Mouse (Mus musculus) neural tube, embryonic 14.5 days (tissue): ENCODE results near the gene Plin2. TPM values are rescaled to one million over a fixed set of nuclear protein-coding genes. Genes with fewer than 3 reads are reported as not detected.
A peak's percentile ranks its signal among the peaks of the same experiment; 100 is the strongest.
"Not testable (repeated sequence)": the region's sequence is repeated elsewhere in the genome, so short reads cannot be mapped to it uniquely, and the experiment has no call there.

Experiments
- ATAC-seq: fragments of 200-750 bp; cut with Nextera tagmentation; 2 replicates; pipeline ENCODE4 v1.8.0; 2017; ENCODE audit warnings: low read depth, mild to moderate bottlenecking, moderate TSS enrichment, moderate library complexity
- H3K27ac ChIP-seq: fragments of 300-500 bp; sonication (generic); 2 replicates; pipeline ENCODE4 v1.5.1; 2014; ENCODE audit warnings: low read depth, mild to moderate bottlenecking, control low read depth, low read length, moderate library complexity, mixed read lengths
- H3K27me3 ChIP-seq: fragments of 300-500 bp; sonication (generic); 2 replicates; pipeline ENCODE4 v1.6.1; 2014; ENCODE audit warnings: low read length; ENCODE audit not compliant: control insufficient read depth, insufficient read depth
- H3K36me3 ChIP-seq: fragments of 300-500 bp; sonication (generic); 2 replicates; pipeline ENCODE4 v1.6.1; 2014; ENCODE audit warnings: low read length, mixed read lengths; ENCODE audit not compliant: control insufficient read depth, insufficient read depth
- H3K4me1 ChIP-seq: fragments of 300-500 bp; sonication (generic); 2 replicates; pipeline ENCODE4 v1.6.1; 2014; ENCODE audit warnings: low read length; ENCODE audit not compliant: control insufficient read depth, insufficient read depth
- H3K4me2 ChIP-seq: fragments of 300-500 bp; sonication (generic); 2 replicates; pipeline ENCODE4 v1.6.1; 2014; ENCODE audit warnings: mild to moderate bottlenecking, low read depth, low read length, control low read depth
- H3K4me3 ChIP-seq: fragments of 300-500 bp; sonication (generic); 2 replicates; pipeline ENCODE4 v1.5.1; 2014; ENCODE audit warnings: low read depth, low read length, control low read depth, mixed read lengths
- H3K9ac ChIP-seq: fragments of 300-500 bp; sonication (generic); replicated peaks from 2 replicates; pipeline ENCODE4 v1.6.1; 2014; ENCODE audit warnings: low read depth, mild to moderate bottlenecking, control low read depth, low read length, mixed read lengths
- H3K9me3 ChIP-seq: fragments of 300-500 bp; sonication (generic); 2 replicates; pipeline ENCODE4 v1.6.1; 2016; ENCODE audit warnings: low read length; ENCODE audit not compliant: control insufficient read depth
- WGBS: fragments of 180-500 bp; shearing (Covaris S2); extraction: QIAGEN DNeasy Blood & Tissue Kit; methylation state at CpG from one replicate; pipeline ENCODE4 v1.1.7; 2014; 5-methylcytosine and 5-hydroxymethylcytosine counted together
- polyA plus RNA-seq: library from polyadenylated mRNA; unstranded; fragments of >200 nt; fragmentation: Nextera tagmentation; extraction: Ambion mirVana; gene quantifications from 2 replicates; pipeline ENCODE4 v1.2.1, GENCODE M21; 2014

The Plin2 gene
- polyA plus RNA-seq, 1 experiment from 2014 or later, result 33.9 TPM

DNA sequence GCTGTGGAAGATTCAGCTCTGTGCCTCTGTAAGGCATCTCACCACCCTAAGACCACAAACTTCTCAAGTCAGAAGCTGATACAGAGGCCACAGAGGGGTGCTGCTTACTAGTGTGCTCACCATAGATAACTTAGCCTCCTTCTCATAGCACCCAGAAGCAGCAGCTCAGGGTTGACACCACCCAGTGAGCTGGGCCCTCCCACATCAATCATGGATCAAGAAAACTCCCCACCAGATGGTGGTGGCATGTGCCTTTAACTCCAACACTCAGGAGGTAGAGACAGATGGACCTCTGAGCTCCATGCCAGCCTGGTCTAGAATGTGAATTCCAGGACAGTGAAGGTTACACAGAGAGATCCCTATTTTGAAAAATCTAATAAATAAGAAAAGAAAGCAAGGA is 4.9 kb upstream of the Plin2 start:
- H3K27ac ChIP-seq, H3K4me1 ChIP-seq, H3K4me3 ChIP-seq, H3K4me2 ChIP-seq, H3K36me3 ChIP-seq, H3K27me3 ChIP-seq, ATAC-seq, H3K9ac ChIP-seq, H3K9me3 ChIP-seq: not testable (repeated sequence)

DNA sequence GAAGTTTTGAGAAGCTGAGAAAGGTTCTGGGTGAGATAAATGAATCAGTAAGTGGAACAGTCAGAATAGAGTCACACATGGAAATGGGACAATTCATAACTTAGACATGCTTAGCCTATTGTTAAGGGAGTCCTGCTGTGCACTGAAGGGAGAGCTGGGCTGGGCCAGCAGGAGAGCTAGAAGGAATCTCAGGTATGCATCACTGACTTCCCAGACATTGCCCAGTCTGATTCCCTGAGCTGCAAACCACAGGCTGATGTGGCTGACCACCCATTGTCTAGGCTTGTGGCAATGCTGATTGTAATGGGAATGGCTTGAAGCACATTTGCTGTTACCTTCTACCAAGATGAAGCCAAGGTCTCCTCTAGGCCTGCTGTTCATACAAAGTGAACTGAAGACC is 4.3 kb upstream of the Plin2 start:
- not testable (repeated sequence) for ATAC-seq, H3K4me1 ChIP-seq, H3K27ac ChIP-seq, H3K9ac ChIP-seq, H3K9me3 ChIP-seq, H3K36me3 ChIP-seq, H3K4me2 ChIP-seq, H3K27me3 ChIP-seq, H3K4me3 ChIP-seq

DNA sequence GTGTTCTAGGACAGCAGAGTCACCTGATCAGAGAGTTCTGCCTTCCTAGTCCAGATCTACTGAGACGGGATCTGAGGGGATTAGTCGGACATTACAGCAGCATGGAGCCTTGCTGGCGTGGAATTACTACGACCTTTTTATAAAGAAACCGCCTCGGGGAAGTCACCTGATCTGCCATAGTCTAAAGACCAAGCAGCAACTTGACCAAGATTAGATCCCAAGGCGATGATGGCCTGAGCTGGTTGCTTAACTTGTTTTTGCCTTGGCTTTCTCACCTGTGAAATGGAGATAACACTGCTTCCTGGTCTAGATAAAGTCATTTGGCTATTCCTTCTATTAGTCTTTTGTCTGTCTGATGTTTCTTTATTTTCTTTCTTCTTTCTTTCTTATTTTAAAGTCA is 2.6 kb upstream of the Plin2 start:
- Histone ChIP-seq H3K36me3 (no peaks in the 10 kb centered on the region), H3K27ac (no peak overlapping the region), H3K4me3 (no peak overlapping the region), H3K27me3 (no peaks in the 10 kb centered on the region), H3K4me1 (no peaks in the 10 kb centered on the region), H3K4me2 (no peak overlapping the region), H3K9ac (no peak overlapping the region), H3K9me3 (no peaks in the 10 kb centered on the region)
- no peak for ATAC-seq
- 87% methylated on average over 7 of the region's 7 CpGs for WGBS

DNA sequence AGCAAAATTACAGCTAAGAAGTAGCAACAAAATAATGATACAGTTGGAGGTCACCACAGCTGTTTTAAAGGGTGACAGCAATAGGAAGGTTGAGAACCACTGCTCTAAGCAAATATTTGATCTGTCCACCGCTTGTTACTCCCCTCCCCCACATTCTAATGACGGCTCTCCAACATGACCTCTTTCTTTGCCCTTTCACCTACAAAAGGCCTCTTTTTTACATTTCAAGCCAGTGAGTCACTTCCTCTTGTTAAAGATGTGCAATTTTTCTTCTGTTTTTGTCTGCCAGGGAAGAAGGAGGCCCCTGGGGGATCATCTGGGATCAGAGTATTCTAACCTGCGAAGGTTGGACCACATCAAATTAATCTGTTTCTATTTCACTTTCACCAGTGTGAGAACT is 1.9 kb upstream of the Plin2 start:
- Histone ChIP-seq H3K27me3 (no peaks in the 10 kb centered on the region), H3K36me3 (no peaks in the 10 kb centered on the region), H3K4me2 (no peak overlapping the region), H3K9me3 (no peaks in the 10 kb centered on the region), H3K4me1 (no peaks in the 10 kb centered on the region), H3K9ac (no peak overlapping the region), H3K27ac (no peak overlapping the region), H3K4me3 (no peak overlapping the region)
- WGBS, result 60% methylated on average over 3 of the region's 3 CpGs
- no peak for ATAC-seq

DNA sequence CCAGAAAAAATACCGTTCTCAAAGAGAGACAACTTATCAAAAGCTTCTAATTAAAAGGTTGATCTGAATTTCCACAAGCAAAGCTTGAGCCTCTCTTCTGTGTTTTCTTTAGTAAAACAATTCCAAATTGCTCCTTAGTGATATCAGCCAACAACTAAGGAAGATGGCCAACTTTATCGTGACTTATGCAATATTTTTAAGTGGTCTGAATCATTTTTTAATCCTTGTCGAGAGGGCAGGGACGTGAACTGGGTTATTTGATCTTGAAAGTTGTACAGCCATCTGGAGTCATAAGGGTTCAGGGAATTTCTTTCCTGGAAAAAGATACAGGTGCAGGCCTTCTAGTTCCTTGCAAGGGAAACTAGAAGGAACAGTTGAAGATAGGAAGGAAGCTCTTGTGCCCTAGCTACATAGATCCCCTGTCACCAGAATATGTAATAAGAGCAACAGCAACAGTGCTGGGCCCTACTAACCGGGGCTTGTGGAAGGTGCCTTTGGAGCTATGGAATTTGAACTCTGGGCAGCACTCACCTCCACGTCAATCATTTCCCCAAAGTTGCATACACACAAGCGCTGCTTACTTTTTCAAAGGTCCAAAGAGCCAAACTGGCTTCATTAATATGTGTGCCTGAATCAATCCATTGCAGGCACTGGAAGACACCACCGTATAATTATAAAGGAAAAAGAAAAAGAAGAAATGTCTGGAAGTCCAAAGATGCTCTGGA is 884 bp upstream of the Plin2 start:
- H3K4me3 ChIP-seq, result no peak overlapping the region
- no peaks in the 10 kb centered on the region for H3K36me3 ChIP-seq
- no peak overlapping the region for H3K27ac ChIP-seq
- no peak overlapping the region for H3K9ac ChIP-seq
- WGBS, result 77% methylated on average over 8 of the region's 8 CpGs
- H3K4me1 ChIP-seq, result no peaks in the 10 kb centered on the region
- H3K4me2 ChIP-seq, result no peak overlapping the region
- ATAC-seq, result no peak
- no peaks in the 10 kb centered on the region for H3K9me3 ChIP-seq
- no peaks in the 10 kb centered on the region for H3K27me3 ChIP-seq

DNA sequence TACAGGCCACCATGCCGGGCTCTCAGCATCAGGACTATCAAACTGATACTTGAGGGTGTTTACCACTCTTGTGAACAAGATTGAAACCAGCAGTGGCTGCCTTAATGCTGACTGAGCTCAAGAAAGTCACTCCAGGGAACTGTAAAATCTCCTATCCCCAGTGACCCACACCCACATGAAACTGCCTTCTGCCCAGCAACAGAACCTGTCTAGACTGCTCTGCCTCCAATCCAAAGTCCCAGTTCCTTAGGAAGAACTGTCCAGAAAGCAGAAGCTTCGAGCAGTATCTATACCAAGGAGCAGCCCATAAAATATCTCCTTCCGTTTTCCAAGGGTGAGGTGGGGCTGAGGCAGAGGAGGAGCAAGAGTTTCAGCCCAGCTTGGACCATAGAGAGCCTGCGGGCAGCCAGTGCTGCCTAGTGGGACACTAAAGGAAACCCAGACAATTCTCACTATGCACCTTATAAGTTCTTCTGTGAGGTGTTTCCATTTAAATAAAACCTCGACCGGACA is 563 bp downstream of the Plin2 start:
- Histone ChIP-seq H3K27ac (0 out of 2 replicates have a peak overlapping the region, but pooled peaks have one; percentile 45), H3K9ac (peak overlapping the region; percentile 64; the same call in 1 of the 2 replicates), H3K4me2 (peak overlapping the region; percentile 69), H3K4me3 (peak overlapping the region; percentile 45)
- H3K4me1 ChIP-seq, H3K36me3 ChIP-seq, H3K9me3 ChIP-seq, H3K27me3 ChIP-seq: not testable (repeated sequence)
- 18% methylated on average over 5 of the region's 6 CpGs for WGBS
- peak; percentile 77 for ATAC-seq

DNA sequence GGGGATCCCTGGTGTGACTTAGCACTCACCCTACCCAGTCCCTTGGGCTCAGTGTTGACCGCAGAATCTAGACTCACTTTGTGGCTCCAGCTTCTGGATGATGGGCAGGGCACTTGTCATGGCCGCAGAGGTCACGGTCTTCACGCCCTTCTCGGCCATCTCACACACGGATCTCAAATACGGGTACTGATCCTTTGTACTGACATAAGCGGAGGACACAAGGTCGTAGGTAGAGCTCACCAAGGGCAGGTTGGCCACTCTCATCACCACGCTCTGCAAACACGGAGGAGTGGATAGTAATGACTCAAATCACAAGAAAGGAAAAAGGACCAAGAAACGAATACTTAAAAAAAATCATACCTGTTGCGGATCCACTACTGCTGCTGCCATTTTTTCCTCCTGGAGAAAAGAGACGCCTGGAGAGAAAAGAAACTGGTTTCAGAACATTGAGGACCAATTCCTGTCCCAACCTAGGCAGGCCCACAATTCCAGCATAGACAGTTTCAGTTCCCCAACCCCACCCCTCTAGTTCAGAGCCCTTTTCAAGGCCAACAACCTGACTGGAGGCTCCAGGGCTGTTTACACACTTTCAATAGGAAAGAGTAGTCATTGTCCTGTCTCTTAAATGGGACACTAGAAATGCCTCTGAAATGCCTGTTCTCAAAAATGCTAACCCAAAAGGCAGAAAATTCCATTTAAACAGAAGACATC is 1.4 kb downstream of the Plin2 start:
- Histone ChIP-seq H3K4me1 (no peaks in the 10 kb centered on the region), H3K9ac (no peak overlapping the region), H3K27me3 (no peaks in the 10 kb centered on the region), H3K4me2 (peak overlapping the region; percentile 69), H3K27ac (no peak overlapping the region), H3K9me3 (no peaks in the 10 kb centered on the region), H3K36me3 (no peaks in the 10 kb centered on the region), H3K4me3 (no peak overlapping the region; the same call in 1 of the 2 replicates)
- ATAC-seq, result no peak
- WGBS, result 95% methylated on average over 14 of the region's 14 CpGs

DNA sequence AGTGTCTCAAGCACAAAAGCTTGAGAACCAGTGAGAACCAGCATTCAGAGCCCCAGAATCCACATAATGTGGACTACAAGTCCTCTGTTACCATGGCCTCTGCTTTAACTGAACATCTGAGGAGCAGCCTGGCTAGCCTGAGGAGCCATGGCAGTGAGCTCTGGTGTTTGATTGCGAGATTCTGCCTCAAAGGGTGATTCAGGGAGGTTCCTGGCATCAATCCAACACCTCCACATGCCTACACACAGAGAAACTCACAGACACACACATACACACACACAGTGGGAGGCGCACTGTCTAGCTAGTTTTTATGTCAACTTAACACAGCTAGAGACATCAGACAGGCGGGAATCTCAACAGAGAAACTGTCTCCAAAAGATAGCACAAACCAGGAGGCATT is 4.3 kb downstream of the Plin2 start:
- no peak overlapping the region for H3K4me3 ChIP-seq
- H3K4me1 ChIP-seq, result no peaks in the 10 kb centered on the region
- ATAC-seq, result no peak
- H3K27me3 ChIP-seq, result no peaks in the 10 kb centered on the region
- no peak overlapping the region for H3K4me2 ChIP-seq
- no peaks in the 10 kb centered on the region for H3K9me3 ChIP-seq
- H3K9ac ChIP-seq, result no peak overlapping the region
- no peak overlapping the region for H3K27ac ChIP-seq
- WGBS, result 70% methylated on average over 3 of the region's 3 CpGs
- H3K36me3 ChIP-seq, result no peaks in the 10 kb centered on the region

DNA sequence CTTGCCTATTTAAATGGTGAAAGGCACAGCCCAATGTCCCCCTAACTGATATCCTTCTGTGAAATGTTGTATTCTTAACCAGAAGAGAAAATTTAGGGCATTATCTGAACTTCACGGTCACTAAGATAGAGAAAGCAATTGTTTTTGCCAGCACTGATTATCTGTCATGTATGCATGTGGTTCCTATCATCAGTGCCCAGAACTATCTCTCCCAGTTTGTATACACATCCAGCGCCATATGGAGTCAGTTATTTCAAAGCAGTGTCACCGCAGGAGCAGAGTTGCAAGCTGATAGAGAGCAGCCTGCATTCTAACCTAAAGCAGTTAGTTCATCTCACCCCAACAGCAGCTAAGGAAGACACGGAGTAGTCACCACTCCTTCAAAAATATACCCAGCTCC is 5.9 kb downstream of the Plin2 start:
- H3K9ac ChIP-seq, result no peak overlapping the region
- no peak for ATAC-seq

More for the DNA sequence above, 5.9 kb downstream of the Plin2 start:
- Histone ChIP-seq H3K27me3 (no peaks in the 10 kb centered on the region), H3K36me3 (peaks cover under 1% of the 10 kb centered on the region; the same call in 1 of the 2 replicates), H3K4me3 (no peak overlapping the region), H3K4me2 (no peak overlapping the region), H3K27ac (no peak overlapping the region), H3K4me1 (no peaks in the 10 kb centered on the region), H3K9me3 (no peaks in the 10 kb centered on the region)
- 93% methylated on average over 4 of the region's 4 CpGs for WGBS
